Mouse (Mus musculus) thymus, adult 2 months (tissue): Measurements from ENCODE around the gene Chmp4b.

Experiments
- CTCF ChIP-seq: fragments of 200-500 bp; IDR thresholded peaks from 2 replicates; pipeline ENCODE4 v1.5.1; 2012; ENCODE audit warnings: mild to moderate bottlenecking, control low read depth, low read length, moderate library complexity, borderline replicate concordance; ENCODE audit not compliant: control insufficient read depth, poor library complexity, insufficient read depth; ENCODE audit errors: extremely low read depth
- POLR2A ChIP-seq: fragments of 200-500 bp; IDR thresholded peaks from 2 replicates; pipeline ENCODE4 v1.6.1; 2012; ENCODE audit warnings: mild to moderate bottlenecking, low read length, control low read depth, moderate library complexity; ENCODE audit not compliant: control insufficient read depth, poor library complexity, insufficient read depth; ENCODE audit errors: extremely low read depth

DNA sequence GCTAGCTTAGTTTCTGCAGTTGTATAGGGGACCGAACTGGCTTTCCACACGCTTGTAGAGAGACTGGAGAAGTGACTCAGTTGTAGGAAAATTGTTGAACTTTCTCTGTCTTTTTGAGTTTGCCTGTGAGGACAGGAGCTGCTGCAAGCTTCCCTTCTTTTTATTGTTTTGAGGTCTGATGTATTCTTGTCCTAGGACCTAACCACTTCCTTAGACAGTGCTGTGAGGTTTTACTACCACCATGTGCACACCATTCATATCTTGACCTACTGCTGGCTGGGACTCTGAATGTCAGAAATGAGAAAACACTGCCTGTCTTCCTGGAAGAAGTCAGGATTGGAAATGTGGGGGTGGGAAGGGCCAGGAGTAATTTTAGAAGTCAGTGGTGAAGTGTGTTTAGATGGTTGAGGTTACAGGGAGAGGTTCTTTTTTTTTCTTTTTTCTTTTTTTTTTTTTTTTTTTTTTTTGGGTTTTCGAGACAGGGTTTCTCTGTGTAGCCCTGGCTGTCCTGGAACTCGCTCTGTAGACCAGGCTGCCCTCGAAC, 8.1 kb downstream of the Chmp4b start:
- TF ChIP-seq POLR2A, result no peak
- TF ChIP-seq CTCF, result no peak
